Mouse (Mus musculus) forebrain, embryonic 13.5 days (tissue): ENCODE measurements at regions not wholly inside any gene's neighbourhood (a gene's known extent, or its start where the extent isn't known, plus 50 kb on each side); places are given as distances from the start of the nearest gene placed in this dataset.

Experiments used
- ATAC-seq: fragments of 200-750 bp; cut with Nextera tagmentation; 2 replicates; pipeline ENCODE4 v1.8.0; 2017
- H3K27ac ChIP-seq: fragments of 300-500 bp; sonication (generic); 2 replicates; pipeline ENCODE4 v1.5.1; 2015; ENCODE audit warnings: inconsistent platforms, mild to moderate bottlenecking, moderate library complexity
- H3K27me3 ChIP-seq: fragments of 300-500 bp; sonication (generic); 2 replicates; pipeline ENCODE4 v1.6.1; 2015; ENCODE audit warnings: mild to moderate bottlenecking, inconsistent platforms
- H3K36me3 ChIP-seq: fragments of 300-500 bp; sonication (generic); 2 replicates; pipeline ENCODE4 v1.6.1; 2015; ENCODE audit warnings: mild to moderate bottlenecking, inconsistent platforms; ENCODE audit not compliant: poor library complexity, severe bottlenecking
- H3K4me1 ChIP-seq: fragments of 300-500 bp; sonication (generic); 2 replicates; pipeline ENCODE4 v1.6.1; 2015; ENCODE audit warnings: inconsistent platforms
- H3K4me2 ChIP-seq: fragments of 300-500 bp; sonication (generic); 2 replicates; pipeline ENCODE4 v1.6.1; 2015; ENCODE audit warnings: inconsistent platforms, mild to moderate bottlenecking, moderate library complexity
- H3K4me3 ChIP-seq: fragments of 300-500 bp; sonication (generic); 2 replicates; pipeline ENCODE4 v1.5.1; 2015; ENCODE audit warnings: mild to moderate bottlenecking, inconsistent platforms
- H3K9ac ChIP-seq: fragments of 300-500 bp; sonication (generic); 2 replicates; pipeline ENCODE4 v1.6.1; 2015; ENCODE audit warnings: mild to moderate bottlenecking, inconsistent platforms
- H3K9me3 ChIP-seq: fragments of 300-500 bp; sonication (generic); replicated peaks from 2 replicates; pipeline ENCODE4 v1.6.1; 2016; ENCODE audit warnings: inconsistent platforms
- WGBS: fragments of 180-500 bp; shearing (Covaris S2); methylation state at CpG from one replicate; pipeline ENCODE4 v1.1.7; 2015; 5-methylcytosine and 5-hydroxymethylcytosine counted together

- 0 out of 2 replicates have a peak, but pooled peaks have one; percentile 19 for ATAC-seq
- no peaks in the 10 kb centered on the region for H3K36me3 ChIP-seq
- H3K4me3 ChIP-seq: no peak overlapping the region
- H3K4me1 ChIP-seq: peaks cover 8% of the 10 kb centered on the region
- H3K27ac ChIP-seq: no peak overlapping the region
- no peak overlapping the region for H3K4me2 ChIP-seq
- 0 out of 2 replicates have a peak, but pooled peaks cover 5% of the 10 kb centered on the region for H3K9me3 ChIP-seq
- no peaks in the 10 kb centered on the region for H3K27me3 ChIP-seq
- no peak overlapping the region for H3K9ac ChIP-seq
- 24% methylated on average over 11 of the region's 11 CpGs for WGBS
Measured at GRCm38 (mm10) chr15:93910981-93911431, 315.3 kb upstream of the Prickle1 start.

GRCm38 (mm10) chr15:93910158-93910557 lies 314.5 kb upstream of the Prickle1 start:
- Histone ChIP-seq H3K36me3 (no peaks in the 10 kb centered on the region), H3K4me3 (no peak overlapping the region), H3K9ac (no peak overlapping the region), H3K27ac (no peak overlapping the region), H3K4me2 (no peak overlapping the region), H3K9me3 (0 out of 2 replicates have a peak, but pooled peaks cover under 1% of the 10 kb centered on the region), H3K27me3 (no peaks in the 10 kb centered on the region), H3K4me1 (peaks cover 8% of the 10 kb centered on the region)
- 86% methylated on average over 3 of the region's 3 CpGs for WGBS
- no peak for ATAC-seq

DNA sequence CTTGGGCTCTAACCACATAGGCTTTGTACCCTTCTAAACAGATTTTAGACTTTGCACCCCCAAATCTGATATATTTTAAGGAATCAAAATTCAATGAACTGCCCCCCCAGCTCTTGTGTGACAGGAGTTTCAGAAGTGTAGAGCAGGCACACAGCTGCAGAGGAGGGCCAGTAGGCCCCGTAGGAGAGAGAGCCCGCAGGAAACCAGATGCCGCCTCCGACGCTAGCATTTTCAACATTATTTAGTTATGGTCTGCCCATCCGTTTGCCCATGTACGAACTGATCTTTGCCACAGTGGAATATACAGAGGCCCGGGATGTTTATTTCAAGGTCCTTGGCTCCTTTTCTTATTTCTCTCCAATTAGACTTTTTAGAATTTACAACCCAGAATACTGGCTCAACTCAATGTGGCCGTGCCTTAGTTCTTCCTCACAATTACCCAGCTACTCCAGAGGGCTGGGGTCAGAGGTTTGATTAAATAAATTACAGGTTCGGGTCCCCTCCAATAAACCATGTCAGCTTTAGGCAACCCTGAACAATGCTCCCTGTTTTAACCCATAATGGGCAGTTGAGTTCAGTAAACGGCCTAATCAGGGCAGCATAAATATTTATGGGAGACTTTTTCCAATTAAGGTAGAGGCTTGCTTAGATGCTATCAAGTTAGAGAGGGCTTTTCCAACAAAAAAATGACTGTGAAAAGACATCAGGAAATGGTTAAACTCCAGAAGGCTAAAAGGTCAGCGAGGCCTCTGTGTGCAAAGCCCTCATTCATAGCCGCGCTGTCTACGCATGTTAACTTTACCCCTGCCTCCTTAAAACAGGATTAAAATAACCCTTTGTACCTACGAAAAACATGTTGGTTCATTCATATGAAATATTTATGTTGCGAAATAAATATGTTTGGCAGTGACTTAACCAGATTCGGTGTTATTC lies 308.2 kb upstream of the Prickle1 start:
- 52% methylated on average over 18 of the region's 18 CpGs for whole genome bisulfite sequencing
- H3K9me3 ChIP-seq: no peaks in the 10 kb centered on the region
- H3K4me3 ChIP-seq: no peak overlapping the region
- H3K4me1 ChIP-seq: peaks cover 9% of the 10 kb centered on the region; the same call in 1 of the 2 replicates
- no peaks in the 10 kb centered on the region for H3K27me3 ChIP-seq
- ATAC-seq: no peak
- H3K9ac ChIP-seq: no peak overlapping the region
- H3K4me2 ChIP-seq: no peak overlapping the region
- no peak overlapping the region for H3K27ac ChIP-seq
- H3K36me3 ChIP-seq: no peaks in the 10 kb centered on the region

GRCm38 (mm10) chr15:93882826-93883225 lies 287.1 kb upstream of the Prickle1 start:
- WGBS: 91% methylated on average over 8 of the region's 8 CpGs
- no peak overlapping the region for H3K4me2 ChIP-seq
- no peak overlapping the region for H3K27ac ChIP-seq
- H3K9ac ChIP-seq: no peak overlapping the region
- H3K9me3 ChIP-seq: no peaks in the 10 kb centered on the region
- no peak overlapping the region for H3K4me3 ChIP-seq
- no peaks in the 10 kb centered on the region for H3K27me3 ChIP-seq
- no peaks in the 10 kb centered on the region for H3K36me3 ChIP-seq
- no peak for ATAC-seq
- H3K4me1 ChIP-seq: no peaks in the 10 kb centered on the region

- H3K4me3 ChIP-seq: no peak overlapping the region
- H3K4me2 ChIP-seq: no peak overlapping the region
- no peak overlapping the region for H3K9ac ChIP-seq
- H3K9me3 ChIP-seq: no peaks in the 10 kb centered on the region
- no peak for ATAC-seq
- no peaks in the 10 kb centered on the region for H3K27me3 ChIP-seq
- no peaks in the 10 kb centered on the region for H3K36me3 ChIP-seq
- no peaks in the 10 kb centered on the region for H3K4me1 ChIP-seq
- H3K27ac ChIP-seq: no peak overlapping the region
Measured at GRCm38 (mm10) chr15:93881276-93881675, 285.6 kb upstream of the Prickle1 start.

GRCm38 (mm10) chr15:93880302-93880701 lies 284.6 kb upstream of the Prickle1 start:
- H3K36me3 ChIP-seq: no peaks in the 10 kb centered on the region
- no peak overlapping the region for H3K9ac ChIP-seq
- H3K4me1 ChIP-seq: no peaks in the 10 kb centered on the region
- H3K9me3 ChIP-seq: no peaks in the 10 kb centered on the region
- WGBS: 81% methylated on average over 8 of the region's 8 CpGs
- H3K27ac ChIP-seq: no peak overlapping the region
- no peak overlapping the region for H3K4me3 ChIP-seq
- no peak for ATAC-seq
- no peaks in the 10 kb centered on the region for H3K27me3 ChIP-seq
- no peak overlapping the region for H3K4me2 ChIP-seq

DNA sequence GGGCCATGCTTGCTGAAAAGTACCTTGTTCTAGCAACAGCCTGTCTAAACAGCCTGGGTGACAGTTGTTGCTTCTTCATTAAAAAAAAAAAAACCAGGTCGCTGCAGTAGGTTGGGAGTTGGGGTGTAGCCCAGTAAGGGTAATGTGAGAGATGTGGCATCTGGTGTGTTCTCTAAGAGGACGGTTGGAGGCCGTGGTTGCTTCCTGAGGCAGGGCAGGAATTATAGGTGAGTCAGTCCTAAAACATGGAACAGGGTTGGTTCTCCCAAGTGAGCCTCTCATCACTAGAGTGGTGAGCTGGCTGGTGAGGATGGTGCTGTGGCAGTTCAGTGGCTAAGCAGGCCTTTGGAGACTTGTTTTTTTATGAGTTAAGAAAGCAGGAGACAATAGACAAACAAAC lies 283.3 kb upstream of the Prickle1 start:
- Histone ChIP-seq H3K36me3 (no peaks in the 10 kb centered on the region), H3K4me3 (no peak overlapping the region), H3K9me3 (no peaks in the 10 kb centered on the region), H3K4me1 (no peaks in the 10 kb centered on the region), H3K27me3 (no peaks in the 10 kb centered on the region), H3K27ac (no peak overlapping the region), H3K4me2 (no peak overlapping the region), H3K9ac (no peak overlapping the region)
- ATAC-seq: no peak
- WGBS: 73% methylated on average over 3 of the region's 3 CpGs

- Histone ChIP-seq H3K9ac (no peak overlapping the region), H3K9me3 (no peaks in the 10 kb centered on the region), H3K4me3 (no peak overlapping the region), H3K4me1 (no peaks in the 10 kb centered on the region), H3K27ac (no peak overlapping the region), H3K27me3 (no peaks in the 10 kb centered on the region), H3K36me3 (no peaks in the 10 kb centered on the region), H3K4me2 (no peak overlapping the region)
- no peak for ATAC-seq
- 90% methylated on average over 10 of the region's 10 CpGs for WGBS
Measured at GRCm38 (mm10) chr15:93876335-93876734, 280.6 kb upstream of the Prickle1 start.

DNA sequence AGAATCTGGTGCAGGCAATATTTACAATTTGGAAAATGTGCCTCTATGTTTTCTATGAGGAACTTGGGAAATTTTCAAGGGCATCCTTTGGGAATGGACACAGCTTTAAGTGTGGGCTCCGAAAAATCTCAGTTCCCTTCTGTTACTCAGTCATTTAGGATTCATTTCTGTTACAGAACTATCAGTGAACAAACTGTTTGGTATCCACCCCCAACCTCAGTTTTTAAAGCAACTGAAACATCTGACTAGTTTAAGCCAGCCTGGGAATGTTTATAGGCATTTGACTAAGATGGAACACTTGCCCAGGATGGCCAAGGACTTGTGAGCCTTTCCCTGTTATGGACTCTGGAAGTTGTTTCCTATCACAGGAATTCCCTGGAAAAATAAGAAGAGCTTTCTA lies 280.0 kb upstream of the Prickle1 start:
- ATAC-seq: no peak
- WGBS: 89% methylated on average over 1 of the region's 1 CpGs
- H3K36me3 ChIP-seq: no peaks in the 10 kb centered on the region
- no peak overlapping the region for H3K9ac ChIP-seq
- no peak overlapping the region for H3K27ac ChIP-seq
- H3K4me3 ChIP-seq: no peak overlapping the region
- H3K27me3 ChIP-seq: no peaks in the 10 kb centered on the region
- no peaks in the 10 kb centered on the region for H3K9me3 ChIP-seq
- H3K4me1 ChIP-seq: no peaks in the 10 kb centered on the region
- no peak overlapping the region for H3K4me2 ChIP-seq

DNA sequence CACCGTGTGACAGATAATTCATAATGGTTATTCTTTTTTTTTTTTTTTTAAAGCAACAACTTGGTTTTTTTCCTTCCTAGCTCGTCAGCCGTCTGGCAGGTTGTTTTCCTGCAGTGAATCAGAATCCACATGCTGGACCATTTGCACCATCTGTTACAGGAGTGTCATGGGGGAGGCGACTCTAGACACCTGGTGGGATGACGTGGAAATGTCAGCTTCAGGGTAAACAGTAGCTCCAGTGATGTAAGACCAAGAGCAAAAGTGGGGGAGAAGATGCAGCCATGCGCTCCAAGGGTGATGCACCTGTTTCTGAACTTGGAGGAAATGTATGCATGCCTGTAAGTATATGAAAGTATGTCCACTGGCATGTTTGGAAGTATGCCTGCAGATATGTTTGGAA lies 278.5 kb upstream of the Prickle1 start:
- Histone ChIP-seq H3K27ac (no peak overlapping the region), H3K36me3 (no peaks in the 10 kb centered on the region), H3K27me3 (no peaks in the 10 kb centered on the region), H3K9me3 (no peaks in the 10 kb centered on the region), H3K4me3 (no peak overlapping the region), H3K9ac (no peak overlapping the region), H3K4me2 (no peak overlapping the region), H3K4me1 (no peaks in the 10 kb centered on the region)
- 79% methylated on average over 6 of the region's 6 CpGs for WGBS
- ATAC-seq: peak; percentile 43; the same call in 1 of the 2 replicates

- H3K4me1 ChIP-seq: no peaks in the 10 kb centered on the region
- H3K4me2 ChIP-seq: no peak overlapping the region
- H3K27me3 ChIP-seq: no peaks in the 10 kb centered on the region
- no peak overlapping the region for H3K4me3 ChIP-seq
- no peak overlapping the region for H3K9ac ChIP-seq
- 89% methylated on average over 12 of the region's 12 CpGs for WGBS
- H3K9me3 ChIP-seq: no peaks in the 10 kb centered on the region
- no peaks in the 10 kb centered on the region for H3K36me3 ChIP-seq
- H3K27ac ChIP-seq: no peak overlapping the region
- no peak for ATAC-seq
Measured at GRCm38 (mm10) chr15:93857336-93857901, 261.7 kb upstream of the Prickle1 start.

- no peak for ATAC-seq
Measured at GRCm38 (mm10) chr15:93853221-93853620, 257.5 kb upstream of the Prickle1 start.

More at GRCm38 (mm10) chr15:93853221-93853620, 257.5 kb upstream of the Prickle1 start:
- WGBS: 86% methylated on average over 3 of the region's 3 CpGs
- Histone ChIP-seq H3K27ac (no peak overlapping the region), H3K36me3 (no peaks in the 10 kb centered on the region), H3K9me3 (no peaks in the 10 kb centered on the region), H3K9ac (no peak overlapping the region), H3K4me3 (no peak overlapping the region), H3K4me1 (no peaks in the 10 kb centered on the region), H3K27me3 (no peaks in the 10 kb centered on the region), H3K4me2 (no peak overlapping the region)
